Mouse (Mus musculus) frontal cortex, adult (tissue): Measurements from ENCODE around the gene Speg.

Source experiments
- ATAC-seq: cut with Nextera tagmentation; 2 replicates; pipeline ENCODE4 v1.9.2; 2017; ENCODE audit warnings: mild to moderate bottlenecking, moderate library complexity, mixed read lengths; ENCODE audit not compliant: low TSS enrichment

Gene Speg

DNA sequence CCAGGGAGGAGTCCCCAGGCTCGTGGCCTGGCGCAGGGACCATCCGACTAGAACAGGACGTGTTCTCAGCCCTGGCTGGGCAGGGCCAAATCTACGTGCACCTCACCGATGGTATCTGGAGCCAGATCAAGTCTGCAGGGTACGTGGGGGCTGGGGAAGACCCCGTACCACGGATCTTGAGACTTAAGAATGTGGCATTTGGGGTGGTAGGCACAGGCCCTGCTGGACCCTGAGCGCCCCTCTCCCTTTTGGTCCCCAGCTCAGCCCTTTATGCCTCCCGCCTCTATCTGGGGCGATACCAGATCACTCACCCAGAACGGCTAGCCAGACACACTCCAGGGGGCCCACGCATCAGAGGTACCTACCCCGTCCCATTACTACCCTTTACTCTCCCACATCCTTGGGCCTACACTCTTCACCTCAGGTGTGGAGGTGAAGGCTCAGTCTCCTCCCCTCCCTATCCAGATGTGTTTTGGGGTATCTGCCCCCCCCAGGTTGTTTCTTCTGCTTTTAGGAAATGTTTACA, 66.4 kb downstream of the Speg start:
- ATAC-seq: no peak

DNA sequence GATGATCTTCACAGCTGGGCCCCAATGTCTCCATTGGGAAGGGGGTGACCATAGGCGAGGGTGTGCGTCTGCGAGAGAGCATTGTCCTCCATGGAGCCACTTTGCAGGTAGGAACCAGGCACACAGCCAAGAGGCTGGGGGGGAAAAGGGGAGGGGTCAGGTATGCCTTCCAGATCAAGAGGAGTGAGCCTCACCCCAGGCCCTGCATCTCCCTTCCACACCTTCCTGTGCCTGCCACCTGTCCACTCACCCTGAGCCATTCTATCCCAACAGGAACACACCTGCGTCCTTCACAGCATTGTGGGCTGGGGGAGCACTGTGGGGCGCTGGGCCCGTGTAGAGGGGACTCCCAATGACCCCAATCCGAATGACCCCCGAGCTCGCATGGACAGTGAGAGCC, 67.1 kb downstream of the Speg start:
- ATAC-seq: no peak

DNA sequence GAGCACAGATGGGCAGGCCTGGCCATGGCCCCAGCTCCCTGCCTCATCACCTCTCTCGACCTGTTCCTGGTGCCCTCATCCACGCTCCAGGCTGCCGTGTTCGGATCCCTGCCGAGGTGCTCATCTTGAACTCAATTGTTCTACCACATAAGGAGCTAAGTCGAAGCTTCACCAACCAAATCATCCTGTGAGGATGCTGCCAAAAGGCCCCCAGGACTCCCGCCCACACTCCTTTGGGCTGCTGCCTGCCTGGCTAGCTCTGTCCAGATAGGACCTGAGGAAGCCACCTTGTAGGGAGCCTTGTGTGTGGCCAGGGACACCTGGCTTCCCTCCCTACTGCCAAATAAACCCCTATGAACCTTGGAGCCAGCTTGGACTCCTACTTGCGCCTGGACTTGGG, 67.7 kb downstream of the Speg start:
- ATAC-seq: no peak

DNA sequence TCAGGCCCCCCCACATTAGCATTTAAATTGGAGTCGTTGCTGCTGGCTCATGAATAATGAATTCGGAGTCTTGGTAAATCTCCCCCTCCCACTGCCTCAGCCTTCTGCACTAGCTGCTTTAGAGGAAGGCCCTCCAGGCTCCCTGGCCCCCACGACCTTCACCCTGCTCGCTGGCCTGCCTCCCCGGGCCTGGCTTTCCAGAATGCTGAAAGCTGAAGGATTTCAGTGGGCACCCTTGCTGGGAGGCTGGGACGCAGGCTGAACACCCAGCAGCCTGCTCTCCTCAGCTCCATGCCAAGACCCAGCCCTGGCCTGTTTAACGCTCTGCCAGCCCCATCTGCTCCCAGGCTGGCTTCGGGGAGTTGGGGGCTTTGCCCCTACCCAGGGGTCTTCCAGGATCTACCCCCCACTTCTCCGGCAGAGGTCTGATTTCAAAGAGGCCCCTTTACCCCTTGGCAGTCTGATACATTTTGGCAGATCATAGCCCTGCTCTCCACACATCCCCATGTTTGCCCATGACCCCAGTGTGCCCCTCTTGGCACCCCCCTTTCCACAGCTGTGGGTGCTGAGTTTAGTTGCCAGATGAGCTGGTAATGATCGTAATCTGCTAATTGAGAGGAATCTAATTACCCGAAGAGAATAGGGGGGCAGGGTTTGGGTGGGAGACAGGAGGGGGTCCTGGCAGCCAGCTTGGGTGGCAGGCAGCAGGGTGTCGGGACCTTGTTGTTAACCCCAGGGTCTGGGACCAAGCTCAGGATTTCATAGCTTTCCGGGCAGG, 68.3 kb downstream of the Speg start:
- ATAC-seq: no peak

DNA sequence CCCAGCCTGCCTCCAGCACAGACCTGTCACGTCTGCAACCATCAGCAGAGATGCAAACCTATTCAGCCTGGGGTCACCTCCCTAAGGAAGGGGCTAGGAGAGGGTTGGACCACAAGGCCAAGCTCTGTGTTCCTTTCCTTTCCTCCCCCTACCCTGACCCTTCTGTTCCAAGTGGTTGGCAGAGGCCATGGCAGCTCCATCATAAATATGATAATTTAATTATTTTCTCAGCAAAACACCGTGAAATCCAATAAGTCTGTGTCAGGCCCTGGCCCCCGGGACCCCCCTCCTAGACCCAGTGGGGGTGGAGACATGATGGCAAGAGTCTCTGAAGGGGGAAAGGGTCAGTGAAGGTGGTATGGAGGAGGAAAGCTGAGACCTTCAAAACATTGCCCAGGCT, 69.1 kb downstream of the Speg start:
- ATAC-seq: no peak

DNA sequence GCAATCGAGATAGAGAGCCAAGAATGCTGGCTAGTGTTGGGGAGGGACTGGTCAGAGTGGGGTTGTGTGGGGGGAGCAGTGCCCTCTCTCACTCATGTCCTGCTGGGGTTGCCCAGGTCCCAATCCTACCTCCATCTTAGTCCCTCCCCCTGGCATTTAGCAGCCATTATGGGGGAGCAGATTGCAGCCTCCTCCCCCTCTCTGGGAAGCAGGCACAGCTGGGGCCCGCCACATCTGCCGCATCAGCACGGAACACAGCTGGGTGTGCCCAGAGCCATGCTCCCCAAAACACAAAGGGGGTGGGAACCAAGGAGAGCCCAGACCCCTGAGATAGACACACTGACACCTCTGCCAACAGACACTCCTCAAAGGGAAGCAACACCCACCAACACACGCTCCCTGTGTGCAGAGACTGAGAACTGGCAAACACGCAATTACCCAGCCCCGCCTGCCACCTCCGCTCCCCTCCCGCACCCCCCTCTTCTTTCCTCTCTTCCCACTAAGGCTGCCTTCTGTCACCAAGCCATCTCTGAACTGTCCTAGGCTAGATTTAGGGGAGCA, 70.1 kb downstream of the Speg start:
- ATAC-seq: peak; percentile 61

DNA sequence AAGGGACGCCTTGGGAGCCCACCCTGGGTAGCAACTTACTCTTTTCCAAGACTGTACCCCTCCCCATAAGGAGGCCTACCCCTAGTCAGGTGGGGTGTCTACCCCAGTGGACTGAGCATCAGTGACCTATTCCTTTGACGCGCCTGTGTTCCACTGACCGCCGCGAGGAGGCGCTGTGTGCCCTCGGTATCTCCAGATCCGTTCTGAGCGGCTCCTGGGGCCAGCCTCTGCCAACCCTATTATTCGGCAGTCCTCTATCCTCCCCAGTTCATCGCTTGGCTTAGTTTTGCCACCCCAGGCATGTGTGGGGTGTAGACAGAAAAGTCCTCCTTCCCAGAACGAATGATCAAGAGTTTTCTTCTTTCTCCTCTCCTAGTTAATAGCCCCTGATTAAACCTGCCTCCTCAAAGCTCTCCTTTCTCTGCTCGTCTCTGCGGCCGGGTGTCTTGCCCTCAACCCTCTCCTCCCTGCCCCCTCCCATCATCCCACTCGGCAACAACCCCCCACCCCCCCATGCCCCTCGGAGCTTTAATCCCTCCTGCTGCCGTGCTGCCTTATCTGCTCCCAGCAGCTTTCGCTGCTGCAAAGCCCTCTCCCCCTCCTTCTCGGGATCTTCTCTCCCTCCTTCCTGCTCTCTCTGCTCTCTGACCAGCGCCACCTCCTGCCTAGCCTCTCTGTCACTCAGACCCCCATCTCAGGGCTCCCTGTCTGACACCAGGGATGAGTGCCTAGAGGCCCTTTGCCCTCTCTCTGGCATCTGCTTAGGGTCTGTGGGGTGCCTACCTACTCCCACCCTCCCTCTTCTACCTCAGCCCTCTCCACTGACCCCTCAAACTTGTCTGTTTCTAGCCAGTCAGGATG, 70.9 kb downstream of the Speg start:
- ATAC-seq: peak; percentile 48; the same call in 1 of the 2 replicates

DNA sequence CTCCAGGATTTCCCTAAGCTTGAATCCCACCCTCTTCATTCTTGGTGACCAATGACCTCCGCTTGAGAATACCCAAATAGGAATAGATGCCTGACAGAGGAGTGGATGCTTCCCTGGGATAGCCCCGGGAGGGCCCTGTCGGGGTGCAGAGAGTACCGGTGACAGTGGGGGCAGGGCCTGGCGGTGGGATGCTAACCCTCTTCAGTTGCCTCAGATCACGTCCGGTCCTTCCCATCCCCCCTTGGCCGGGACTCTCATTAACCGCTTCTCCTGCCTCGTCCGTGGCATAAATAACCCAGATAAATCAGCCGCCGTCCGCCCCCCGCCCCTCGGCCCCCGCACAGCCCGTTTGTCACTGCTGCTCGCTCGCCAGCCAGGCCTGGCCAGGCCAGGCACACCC, 71.6 kb downstream of the Speg start:
- no peak for ATAC-seq

DNA sequence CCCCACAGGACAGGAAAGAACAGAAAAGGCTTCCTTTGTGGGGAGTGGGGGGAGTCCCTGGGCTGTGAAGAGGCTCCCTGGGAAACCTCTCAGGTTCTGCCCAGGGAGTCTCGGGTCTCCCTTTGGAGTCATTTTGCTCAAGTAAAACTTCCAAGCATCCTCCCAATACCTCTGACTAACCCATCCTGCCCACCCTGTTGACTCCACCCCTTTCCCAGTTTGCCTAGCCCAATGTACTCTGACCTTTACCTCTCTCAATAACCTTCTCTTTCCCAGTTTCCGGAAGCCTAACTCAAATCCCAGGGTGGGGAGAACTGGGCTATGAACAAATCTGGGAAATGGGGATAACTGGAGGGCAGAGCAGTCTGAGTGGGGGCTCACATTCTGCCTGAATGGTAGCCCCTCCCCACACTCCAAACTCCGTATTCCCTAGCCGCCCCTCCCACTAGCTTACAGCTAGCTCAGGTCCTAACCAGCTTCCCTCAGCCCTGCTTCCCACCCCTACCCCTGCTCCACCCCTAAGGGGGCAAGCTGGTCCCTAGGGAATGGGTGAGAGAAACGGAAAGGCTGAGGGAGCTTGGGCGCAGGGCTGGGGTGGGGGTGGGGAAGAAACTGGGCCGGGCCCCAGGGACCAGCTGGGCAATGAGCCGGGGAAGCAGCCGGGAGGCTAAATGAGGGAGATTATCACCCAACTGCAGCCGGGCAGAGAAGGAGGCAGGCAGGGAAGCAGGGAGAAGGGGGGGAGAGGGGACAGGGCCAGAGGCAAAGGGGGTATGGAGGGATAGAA, 72.4 kb downstream of the Speg start:
- ATAC-seq: peak; percentile 25; the same call in 1 of the 2 replicates

DNA sequence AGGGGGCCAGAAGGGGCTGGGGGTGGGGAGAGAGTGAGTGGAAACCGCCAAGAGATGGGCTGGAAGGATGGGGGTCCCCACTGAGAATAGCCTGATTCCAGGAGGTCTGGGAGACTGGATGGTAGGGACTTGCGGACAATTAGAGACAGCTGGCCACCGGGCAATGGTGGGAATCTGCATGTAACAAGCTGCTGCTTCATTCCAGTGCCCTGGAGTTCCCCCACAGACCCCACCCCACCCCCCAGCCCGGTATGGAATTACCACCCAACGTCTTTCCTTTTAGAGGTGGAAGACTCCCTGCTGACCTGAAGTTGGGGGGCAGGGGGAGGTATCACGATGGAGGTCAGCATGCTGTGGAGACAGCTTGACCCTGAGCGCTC, 72.9 kb downstream of the Speg start:
- ATAC-seq: no peak

DNA sequence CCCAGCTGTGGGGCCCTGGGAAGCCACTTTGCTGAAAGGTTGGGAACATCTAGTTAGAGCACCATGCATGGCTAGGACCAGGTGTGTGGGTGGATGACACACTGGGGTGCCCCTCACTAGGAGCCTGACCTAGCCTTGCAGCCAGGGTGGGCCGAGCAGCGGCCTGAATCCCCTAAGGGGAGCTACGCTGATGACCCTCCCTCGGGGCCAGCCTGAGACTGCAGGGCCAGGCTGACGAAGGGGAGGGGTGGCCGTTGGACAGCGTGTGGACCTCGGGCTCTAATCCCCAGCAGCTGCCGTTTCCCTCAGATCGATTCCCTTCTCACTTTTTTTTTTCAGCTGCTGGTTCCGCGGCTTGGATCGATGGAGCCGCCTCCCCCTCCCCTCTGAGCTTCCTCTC, 73.8 kb downstream of the Speg start:
- no peak for ATAC-seq

DNA sequence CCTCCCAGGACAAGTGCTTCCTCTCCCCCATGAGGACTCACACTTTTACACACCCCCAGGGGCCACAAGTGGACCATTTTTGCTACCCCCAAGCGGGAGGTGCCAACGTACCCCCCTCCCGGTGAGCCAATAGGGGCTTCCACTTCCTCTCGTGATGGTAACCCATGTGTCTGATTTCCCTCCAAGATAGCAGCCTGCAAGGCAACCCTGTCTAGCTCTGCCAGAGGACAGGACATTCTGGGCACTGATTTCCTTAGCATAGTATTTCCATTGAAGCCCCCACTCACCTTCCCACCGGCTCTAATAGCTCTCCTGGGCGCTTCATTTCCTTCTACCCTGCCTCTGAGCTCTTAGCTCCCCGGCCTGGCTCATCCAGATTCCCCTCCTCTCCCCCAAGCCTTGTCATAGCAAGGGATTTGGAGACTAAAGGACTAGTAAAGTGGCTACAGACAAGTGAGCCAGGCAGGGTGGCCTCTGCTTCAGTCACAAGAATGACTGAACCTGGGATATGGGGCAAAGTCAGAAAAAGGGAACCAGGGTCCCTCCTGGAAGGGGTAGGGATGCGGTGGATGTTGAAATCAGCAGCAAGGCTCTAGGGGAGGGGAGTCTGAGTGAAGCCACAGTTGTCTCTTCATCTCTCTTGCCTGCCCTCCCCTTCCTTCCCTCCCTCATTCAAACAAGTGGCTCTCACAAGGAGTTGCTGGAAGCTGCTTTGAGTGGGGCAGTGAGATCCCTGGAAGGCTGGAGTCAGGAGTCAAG, 74.5 kb downstream of the Speg start:
- no peak for ATAC-seq

DNA sequence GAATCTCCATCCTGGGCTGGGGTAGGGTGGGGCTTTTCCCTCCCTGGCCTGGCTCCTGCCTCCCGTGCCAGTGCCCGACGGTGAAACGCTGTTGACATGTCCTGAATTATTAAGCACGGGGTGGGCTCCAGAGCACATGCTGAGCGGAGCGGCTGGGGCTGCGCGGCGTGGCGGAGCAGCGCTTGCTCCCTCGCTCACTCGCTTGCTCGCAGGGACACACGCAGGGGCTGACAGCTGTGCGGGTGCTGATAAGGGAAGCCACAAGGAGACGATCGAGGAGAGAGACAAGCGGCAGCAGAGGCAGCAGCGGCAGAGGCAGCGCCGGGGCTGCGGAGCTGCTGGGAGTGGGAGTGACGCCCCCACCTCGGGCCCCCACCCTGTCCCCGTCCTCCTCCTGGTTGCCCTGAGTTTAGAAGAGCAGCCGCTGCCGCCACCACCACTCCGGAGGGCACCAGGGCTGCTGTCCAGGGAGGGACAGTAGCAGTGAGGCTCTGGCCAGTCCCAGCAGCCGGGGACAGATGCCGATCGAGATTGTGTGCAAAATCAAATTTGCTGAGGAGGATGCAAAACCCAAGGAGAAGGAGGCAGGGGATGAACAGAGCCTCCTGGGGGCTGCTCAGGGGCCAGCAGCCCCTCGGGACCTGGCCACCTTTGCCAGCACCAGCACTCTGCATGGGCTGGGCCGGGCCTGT, 75.4 kb downstream of the Speg start, which contains the start of gene Asic4:
Gene Asic4, plus strand, starts transcription at position 123 of the 692 bp plus-strand sequence.
- ATAC-seq: no peak

DNA sequence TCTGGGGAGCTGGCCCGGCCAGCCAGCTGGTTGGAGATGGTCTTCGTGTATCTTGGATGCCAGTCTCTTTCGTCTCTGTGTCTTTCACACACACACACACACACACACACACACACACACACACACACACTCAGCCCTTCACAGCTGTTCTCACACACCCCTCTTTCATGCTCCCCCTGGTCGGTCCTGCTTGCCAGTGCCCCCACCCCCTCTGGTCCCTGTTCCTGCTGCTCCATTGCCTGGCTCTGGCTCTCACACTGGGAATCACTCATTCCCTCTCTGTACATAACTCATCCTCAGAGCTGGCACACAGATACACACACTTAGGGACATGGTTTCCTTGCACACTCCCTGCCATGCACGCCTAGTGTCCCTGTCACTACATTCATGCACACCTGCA, 76.8 kb downstream of the Speg start:
- no peak for ATAC-seq

DNA sequence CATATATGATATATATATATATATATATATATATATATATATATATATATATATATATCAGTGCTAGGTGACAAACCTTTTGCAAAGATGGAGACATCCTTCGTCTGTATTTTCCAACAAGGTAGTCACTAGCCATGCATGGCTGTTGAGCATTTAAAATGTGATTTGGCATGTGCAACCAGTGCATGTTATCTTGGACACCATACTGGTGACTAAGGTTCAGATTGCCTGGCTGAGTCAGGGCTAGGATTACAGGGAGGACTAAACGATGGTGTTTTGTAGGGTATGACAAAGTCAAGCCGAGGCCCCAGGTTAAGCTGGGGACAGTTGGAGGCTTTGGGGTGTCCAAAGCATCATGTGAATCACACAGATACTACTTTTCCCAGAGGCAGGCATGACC, 80.3 kb downstream of the Speg start:
- ATAC-seq: no peak

DNA sequence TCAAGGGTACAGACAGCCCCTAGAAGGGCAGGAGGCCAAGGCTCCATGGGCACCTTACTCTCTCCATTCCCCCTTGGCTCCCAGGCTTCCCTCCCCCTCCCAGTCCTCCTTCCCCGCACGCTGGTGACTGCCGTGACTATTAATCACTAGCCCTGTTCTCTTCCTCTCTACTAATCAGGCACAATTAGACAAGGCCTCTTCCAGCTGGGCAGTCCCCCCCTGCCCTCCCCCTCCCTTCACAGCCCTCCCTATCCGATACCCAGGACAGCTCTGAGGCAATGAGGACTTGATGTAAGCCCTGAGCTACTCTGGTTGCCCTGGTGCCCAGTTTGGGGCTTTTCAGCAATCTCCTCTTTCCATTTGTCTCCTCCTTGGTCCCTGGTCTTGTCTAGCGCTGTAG, 80.9 kb downstream of the Speg start:
- no peak for ATAC-seq

DNA sequence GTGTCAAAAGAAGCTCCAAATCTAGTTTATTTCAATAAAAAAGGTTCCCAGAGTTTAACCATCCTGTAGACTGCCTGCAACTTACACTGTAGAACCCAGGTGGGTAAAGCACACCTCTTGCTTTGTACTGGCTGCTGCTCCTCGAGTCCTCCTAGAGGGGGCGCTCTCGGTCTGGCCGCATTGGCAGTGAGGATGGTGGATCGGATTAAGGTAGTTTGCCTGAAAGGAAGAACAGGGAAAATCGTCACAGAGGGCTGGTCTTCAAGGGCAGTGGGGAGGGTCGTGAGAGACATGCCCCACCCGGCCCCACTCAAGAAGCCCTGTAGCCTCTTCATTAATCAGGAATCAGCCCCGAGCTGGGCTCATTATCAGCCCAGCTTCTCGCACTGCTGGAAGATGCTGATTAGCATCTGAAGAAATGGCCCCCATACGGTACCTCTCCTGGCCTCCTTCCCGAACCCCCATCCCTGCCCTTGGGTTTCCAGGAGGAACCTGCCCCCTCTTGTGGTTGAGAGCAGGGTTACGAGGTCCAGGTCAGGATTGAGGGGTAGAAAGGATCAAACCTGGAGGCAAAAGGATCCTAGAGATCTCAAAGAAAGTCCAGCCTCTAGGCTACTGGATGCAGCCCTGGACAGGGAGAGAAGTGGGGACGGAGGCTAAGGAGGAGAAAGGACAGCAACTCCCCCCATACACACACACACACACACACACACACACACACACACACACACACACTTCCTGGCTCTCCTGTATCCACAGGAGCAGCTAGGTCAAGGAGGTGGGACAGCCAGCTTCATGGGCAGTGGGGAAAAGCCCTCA, 81.9 kb downstream of the Speg start:
- ATAC-seq: no peak

DNA sequence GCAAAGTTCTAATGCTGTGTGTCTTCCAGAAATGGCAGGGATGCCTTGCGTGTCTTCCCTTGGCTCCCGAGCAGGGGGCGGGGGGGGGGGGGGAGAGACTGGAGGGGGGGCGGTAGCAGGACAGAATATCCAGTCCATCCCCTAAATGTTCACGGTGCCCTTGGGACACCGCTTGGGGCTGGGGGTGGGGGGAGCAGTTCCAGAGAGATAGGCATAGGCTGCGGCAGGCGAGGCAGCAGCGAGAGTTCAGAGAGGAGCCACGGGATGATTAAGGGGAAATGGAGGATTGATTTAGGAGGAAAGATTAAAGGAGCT, 82.6 kb downstream of the Speg start:
- ATAC-seq: no peak

DNA sequence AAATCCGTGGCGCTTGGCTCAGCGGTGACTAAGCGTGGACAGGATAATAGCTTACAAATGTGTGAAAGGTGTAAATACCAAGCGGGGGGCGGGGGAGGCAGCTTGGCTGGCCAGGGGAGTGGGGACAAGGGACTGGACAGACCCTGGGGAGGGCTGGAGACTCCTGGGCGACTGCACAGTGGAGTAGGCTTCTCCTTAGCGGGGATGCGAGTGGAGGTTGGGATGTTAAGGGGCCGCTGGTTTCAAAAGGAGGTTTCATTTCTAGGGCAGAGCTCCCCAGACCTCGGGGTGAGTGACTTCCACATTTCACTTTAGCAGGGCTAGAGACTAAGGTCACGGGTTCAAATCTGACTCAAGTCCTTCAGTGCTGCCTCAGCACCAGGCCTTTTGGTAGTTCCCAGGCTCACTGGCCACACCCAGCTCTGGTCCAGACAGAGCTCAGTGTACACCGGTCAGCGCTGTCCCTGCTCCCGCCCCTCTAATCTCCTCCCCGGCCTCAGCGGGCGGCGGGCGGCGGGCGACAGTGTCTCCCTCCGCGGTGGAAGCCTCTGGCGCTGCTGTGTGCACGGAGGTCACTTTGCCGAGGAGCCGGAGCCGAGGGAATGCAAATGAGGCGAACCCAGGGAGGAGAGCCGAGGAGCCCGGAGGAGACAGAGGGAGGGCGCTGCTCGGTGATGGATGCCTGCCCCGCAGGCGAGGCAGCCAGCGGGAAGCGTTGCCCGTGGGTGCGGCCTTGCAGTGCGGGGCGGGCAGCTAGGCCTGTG, 83.1 kb downstream of the Speg start:
- peak; percentile 83 for ATAC-seq
